Mouse (Mus musculus) heart, adult 2 months (tissue): ENCODE measurements around the gene Rnd2.

Experiments used
- CTCF ChIP-seq: fragments of 200-600 bp; IDR thresholded peaks from 2 replicates; pipeline ENCODE4 v1.8.1; 2022; ENCODE audit warnings: antibody characterized with exemption, mild to moderate bottlenecking, moderate library complexity
- EP300 ChIP-seq: fragments of 200-500 bp; IDR thresholded peaks from 2 replicates; pipeline ENCODE4 v1.6.1; 2011; ENCODE audit warnings: low read depth, low read length, control low read depth; ENCODE audit not compliant: insufficient read depth
- POLR2A ChIP-seq: fragments of 200-500 bp; IDR thresholded peaks from 2 replicates; pipeline ENCODE4 v1.6.1; 2011; ENCODE audit warnings: mild to moderate bottlenecking, low read depth, low read length, control low read depth; ENCODE audit not compliant: insufficient read depth

DNA sequence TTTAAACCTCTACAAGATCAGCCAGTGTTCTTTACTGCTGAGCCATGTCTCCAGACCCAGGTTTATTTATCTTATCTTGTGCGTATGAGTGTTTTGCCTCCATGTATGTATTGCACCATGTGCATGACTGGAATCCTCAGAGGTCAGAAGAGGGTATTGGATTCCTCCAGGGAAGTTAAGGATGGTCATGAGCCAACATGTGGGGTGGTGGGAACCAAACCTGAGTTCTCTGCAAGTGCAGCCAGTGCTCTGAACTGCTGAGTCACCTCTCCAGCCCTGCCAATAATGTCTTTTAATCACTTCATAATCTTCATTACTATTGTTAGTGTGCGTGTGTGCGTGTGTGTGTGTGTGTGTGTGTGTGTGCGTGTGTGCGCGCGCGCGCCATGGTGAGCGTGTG, 13.3 kb upstream of the Rnd2 start:
- TF ChIP-seq CTCF (no peak), EP300 (no peak), POLR2A (no peak)
